Mouse (Mus musculus) forebrain, embryonic 15.5 days (tissue): Measurements from ENCODE around the gene Mill2. TPM values are rescaled to one million over a fixed set of nuclear protein-coding genes. Genes with fewer than 3 reads are reported as not detected.

Experiments
- ATAC-seq: fragments of 200-750 bp; cut with Nextera tagmentation; replicated peaks from 2 replicates; pipeline ENCODE4 v1.8.0; 2017; ENCODE audit warnings: mild to moderate bottlenecking, moderate TSS enrichment, moderate library complexity
- H3K27ac ChIP-seq: fragments of 300-500 bp; sonication (generic); replicated peaks from 2 replicates; pipeline ENCODE4 v1.5.1; 2015; ENCODE audit warnings: mild to moderate bottlenecking, inconsistent platforms
- H3K27me3 ChIP-seq: fragments of 300-500 bp; sonication (generic); 2 replicates; pipeline ENCODE4 v1.6.1; 2015; ENCODE audit warnings: inconsistent platforms
- H3K36me3 ChIP-seq: fragments of 300-500 bp; sonication (generic); 2 replicates; pipeline ENCODE4 v1.6.1; 2015; ENCODE audit warnings: mild to moderate bottlenecking, inconsistent platforms
- H3K4me1 ChIP-seq: fragments of 300-500 bp; sonication (generic); 2 replicates; pipeline ENCODE4 v1.6.1; 2015; ENCODE audit warnings: inconsistent platforms
- H3K4me2 ChIP-seq: fragments of 300-500 bp; sonication (generic); replicated peaks from 2 replicates; pipeline ENCODE4 v1.6.1; 2015; ENCODE audit warnings: mild to moderate bottlenecking, inconsistent platforms
- H3K4me3 ChIP-seq: fragments of 300-500 bp; sonication (generic); 2 replicates; pipeline ENCODE4 v1.5.1; 2015; ENCODE audit warnings: mild to moderate bottlenecking, inconsistent platforms
- H3K9ac ChIP-seq: fragments of 300-500 bp; sonication (generic); replicated peaks from 2 replicates; pipeline ENCODE4 v1.6.1; 2015; ENCODE audit warnings: mild to moderate bottlenecking, inconsistent platforms
- H3K9me3 ChIP-seq: fragments of 300-500 bp; sonication (generic); 2 replicates; pipeline ENCODE4 v1.6.1; 2016; ENCODE audit warnings: inconsistent platforms
- WGBS: fragments of 180-500 bp; shearing (Covaris S2); methylation state at CpG from one replicate; pipeline ENCODE4 v1.1.7; 2015; ENCODE audit warnings: mixed read lengths; 5-methylcytosine and 5-hydroxymethylcytosine counted together
- polyA plus RNA-seq: library from polyadenylated mRNA; unstranded; fragments of >200 nt; fragmentation: Nextera tagmentation; extraction: Ambion mirVana; gene quantifications from 2 replicates; pipeline ENCODE4 v1.2.1, GENCODE M21; 2015

The Mill2 gene
- polyA plus RNA-seq, 1 experiment from 2014 or later = 0.13 TPM

- no peak for ATAC-seq
- H3K9ac ChIP-seq = no peak overlapping the region
- H3K36me3 ChIP-seq = no peaks in the 10 kb centered on the region
- no peak overlapping the region for H3K4me2 ChIP-seq
- WGBS = 73% methylated on average over 9 of the region's 9 CpGs
- H3K27me3 ChIP-seq = no peaks in the 10 kb centered on the region
- no peaks in the 10 kb centered on the region for H3K9me3 ChIP-seq
- H3K4me1 ChIP-seq = no peaks in the 10 kb centered on the region
- H3K27ac ChIP-seq = no peak overlapping the region
- H3K4me3 ChIP-seq = no peak overlapping the region
Observed at GRCm38 (mm10) chr7:18883991-18884744, 44.4 kb downstream of the Mill2 start.

GRCm38 (mm10) chr7:18884745-18885422, 45.1 kb downstream of the Mill2 start:
- H3K9ac ChIP-seq = no peak overlapping the region
- WGBS = 66% methylated on average over 13 of the region's 13 CpGs

DNA sequence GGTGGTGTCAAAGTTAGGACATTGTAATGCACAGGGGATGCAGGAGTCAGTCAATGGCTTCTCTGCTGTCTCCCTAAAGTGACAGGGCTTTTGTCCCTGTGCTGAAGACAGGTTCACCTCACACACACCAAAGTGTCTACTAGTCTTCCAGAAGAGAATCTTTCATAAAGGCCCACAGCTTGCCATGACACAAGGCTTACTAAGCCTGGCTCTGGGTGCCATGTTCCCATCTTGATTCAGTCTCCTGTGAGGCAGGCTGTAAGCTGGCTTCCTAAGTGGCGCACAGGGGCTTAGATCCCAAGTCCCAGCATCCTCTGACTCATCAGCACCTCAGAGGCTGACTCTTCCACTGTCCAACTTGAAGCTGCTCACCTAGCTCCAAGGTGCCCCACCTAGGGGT, 47.2 kb downstream of the Mill2 start:
- WGBS = 95% methylated on average over 1 of the region's 1 CpGs
- no peaks in the 10 kb centered on the region for H3K36me3 ChIP-seq
- no peak for ATAC-seq
- no peak overlapping the region for H3K4me3 ChIP-seq
- H3K4me2 ChIP-seq = no peak overlapping the region
- H3K27me3 ChIP-seq = no peaks in the 10 kb centered on the region
- no peak overlapping the region for H3K9ac ChIP-seq
- H3K4me1 ChIP-seq = no peaks in the 10 kb centered on the region
- H3K27ac ChIP-seq = no peak overlapping the region
- no peaks in the 10 kb centered on the region for H3K9me3 ChIP-seq

More at GRCm38 (mm10) chr7:18884745-18885422, 45.1 kb downstream of the Mill2 start:
- no peaks in the 10 kb centered on the region for H3K36me3 ChIP-seq
- no peak overlapping the region for H3K27ac ChIP-seq
- H3K27me3 ChIP-seq = no peaks in the 10 kb centered on the region
- ATAC-seq = no peak
- H3K4me3 ChIP-seq = no peak overlapping the region
- no peak overlapping the region for H3K4me2 ChIP-seq
- no peaks in the 10 kb centered on the region for H3K9me3 ChIP-seq
- H3K4me1 ChIP-seq = no peaks in the 10 kb centered on the region

- no peak for ATAC-seq
- WGBS = 92% methylated on average over 8 of the region's 8 CpGs
- H3K4me1 ChIP-seq = peaks cover 20% of the 10 kb centered on the region
- H3K27me3 ChIP-seq = 0 out of 2 replicates have a peak, but pooled peaks cover 5% of the 10 kb centered on the region
- H3K4me2 ChIP-seq = no peak overlapping the region
- H3K4me3 ChIP-seq = no peak overlapping the region
- no peak overlapping the region for H3K9ac ChIP-seq
- no peak overlapping the region for H3K27ac ChIP-seq
- H3K36me3 ChIP-seq = no peaks in the 10 kb centered on the region
- H3K9me3 ChIP-seq = no peaks in the 10 kb centered on the region
Observed at GRCm38 (mm10) chr7:18890848-18891247, 51.1 kb downstream of the Mill2 start.

DNA sequence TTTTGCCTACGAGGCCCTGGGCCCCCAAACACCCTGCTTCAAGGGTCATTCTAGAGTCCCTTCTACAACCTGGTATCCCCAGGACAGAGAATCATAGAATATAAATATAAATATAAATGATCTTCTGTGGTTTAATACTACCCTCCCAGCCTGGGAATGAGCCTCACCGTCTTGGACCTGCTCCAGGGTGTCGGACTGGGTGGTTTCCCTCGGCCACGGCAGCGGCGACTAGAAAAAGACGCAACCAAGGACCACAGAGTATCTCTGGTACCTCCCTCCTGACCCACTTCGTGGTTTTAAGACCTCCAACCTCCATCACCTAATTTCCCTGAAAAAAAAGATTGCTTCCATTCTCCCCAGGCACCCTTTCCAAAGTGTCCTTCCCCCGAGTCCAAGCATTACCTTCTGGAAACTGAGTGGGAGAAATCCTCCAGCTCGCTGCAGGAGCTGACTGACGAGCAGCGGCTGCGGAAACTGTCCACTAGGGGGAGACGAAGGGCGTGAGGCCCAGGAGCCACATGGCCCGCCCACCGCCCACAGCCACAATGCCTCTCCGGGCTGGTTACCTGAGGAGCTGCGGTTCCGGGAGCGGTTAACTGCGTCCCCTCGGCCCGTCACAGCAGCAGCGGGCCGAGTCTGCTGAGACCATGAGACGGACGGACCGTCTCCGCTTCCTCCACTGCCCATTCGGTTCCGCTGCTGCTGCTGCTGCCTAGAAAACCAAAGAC, 52.3 kb downstream of the Mill2 start:
- Histone ChIP-seq H3K27ac (no peak overlapping the region), H3K4me3 (peak overlapping the region; percentile 50)
- peak; percentile 74 for ATAC-seq

DNA sequence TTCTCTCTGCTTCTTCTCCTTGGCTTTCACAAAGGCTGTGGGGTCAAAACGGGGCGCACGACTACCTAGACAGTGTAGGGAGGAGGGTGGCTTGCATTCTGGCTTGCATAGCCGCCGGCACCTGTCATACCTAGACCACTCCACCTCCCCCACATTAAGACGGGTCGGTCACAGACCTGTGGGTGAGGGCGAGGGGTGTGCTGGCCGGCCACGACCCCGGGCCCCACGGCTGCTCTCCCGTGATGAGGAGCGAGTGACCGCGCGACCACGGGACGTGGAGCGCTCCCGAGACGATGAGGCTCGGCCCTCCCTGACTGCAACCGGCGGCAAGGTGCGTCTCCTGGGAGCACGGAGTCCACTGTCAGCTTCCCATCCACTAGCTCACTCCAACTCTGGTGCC, 53.2 kb downstream of the Mill2 start:
- peak; percentile 35 for ATAC-seq
- peaks cover 20% of the 10 kb centered on the region for H3K4me1 ChIP-seq
- WGBS = 29% methylated on average over 27 of the region's 27 CpGs
- no peaks in the 10 kb centered on the region for H3K9me3 ChIP-seq
- peak overlapping the region; percentile 74 for H3K4me2 ChIP-seq
- H3K9ac ChIP-seq = peak overlapping the region; percentile 62
- H3K36me3 ChIP-seq = no peaks in the 10 kb centered on the region
- H3K4me3 ChIP-seq = peak overlapping the region; percentile 50
- 0 out of 2 replicates have a peak, but pooled peaks cover 5% of the 10 kb centered on the region for H3K27me3 ChIP-seq
- no peak overlapping the region for H3K27ac ChIP-seq

More for the DNA sequence above, 52.3 kb downstream of the Mill2 start:
- H3K9me3 ChIP-seq = no peaks in the 10 kb centered on the region
- H3K4me2 ChIP-seq = peak overlapping the region; percentile 74
- H3K36me3 ChIP-seq = no peaks in the 10 kb centered on the region
- 0 out of 2 replicates have a peak, but pooled peaks cover 5% of the 10 kb centered on the region for H3K27me3 ChIP-seq
- 20% methylated on average over 33 of the region's 33 CpGs for WGBS
- peaks cover 20% of the 10 kb centered on the region for H3K4me1 ChIP-seq
- peak overlapping the region; percentile 62 for H3K9ac ChIP-seq

GRCm38 (mm10) chr7:18893651-18894430, 54.1 kb downstream of the Mill2 start:
- Histone ChIP-seq H3K4me2 (peak overlapping the region; percentile 74), H3K4me3 (peak overlapping the region; percentile 50), H3K27ac (no peak overlapping the region), H3K27me3 (0 out of 2 replicates have a peak, but pooled peaks cover 5% of the 10 kb centered on the region), H3K9ac (peak overlapping the region; percentile 53), H3K36me3 (no peaks in the 10 kb centered on the region; the same call in 1 of the 2 replicates), H3K9me3 (no peaks in the 10 kb centered on the region), H3K4me1 (peaks cover 20% of the 10 kb centered on the region)
- ATAC-seq = peak; percentile 39; the same call in 1 of the 2 replicates
- 1% methylated on average over 38 of the region's 41 CpGs for WGBS

GRCm38 (mm10) chr7:18896536-18896935, 56.8 kb downstream of the Mill2 start:
- peaks cover 20% of the 10 kb centered on the region for H3K4me1 ChIP-seq
- 27% methylated on average over 5 of the region's 5 CpGs for WGBS
- H3K36me3 ChIP-seq = no peaks in the 10 kb centered on the region; the same call in 1 of the 2 replicates

GRCm38 (mm10) chr7:18900513-18900912, 60.7 kb downstream of the Mill2 start:
- Histone ChIP-seq H3K9me3 (no peaks in the 10 kb centered on the region), H3K9ac (no peak overlapping the region), H3K4me1 (no peaks in the 10 kb centered on the region), H3K36me3 (no peaks in the 10 kb centered on the region; the same call in 1 of the 2 replicates), H3K4me3 (no peak overlapping the region), H3K27me3 (no peaks in the 10 kb centered on the region), H3K4me2 (no peak overlapping the region), H3K27ac (no peak overlapping the region)
- 83% methylated on average over 2 of the region's 2 CpGs for WGBS
- ATAC-seq = no peak

More at GRCm38 (mm10) chr7:18896536-18896935, 56.8 kb downstream of the Mill2 start:
- H3K4me3 ChIP-seq = no peak overlapping the region
- H3K4me2 ChIP-seq = no peak overlapping the region
- 0 out of 2 replicates have a peak, but pooled peaks cover 5% of the 10 kb centered on the region for H3K27me3 ChIP-seq
- H3K9me3 ChIP-seq = no peaks in the 10 kb centered on the region
- no peak overlapping the region for H3K27ac ChIP-seq
- H3K9ac ChIP-seq = no peak overlapping the region
- no peak for ATAC-seq

GRCm38 (mm10) chr7:18902486-18902885, 62.7 kb downstream of the Mill2 start:
- Histone ChIP-seq H3K9ac (no peak overlapping the region), H3K4me1 (no peaks in the 10 kb centered on the region), H3K27me3 (no peaks in the 10 kb centered on the region), H3K4me2 (no peak overlapping the region), H3K27ac (no peak overlapping the region), H3K9me3 (no peaks in the 10 kb centered on the region), H3K4me3 (no peak overlapping the region), H3K36me3 (no peaks in the 10 kb centered on the region; the same call in none of the 2 replicates)
- no peak for ATAC-seq
- 78% methylated on average over 3 of the region's 3 CpGs for WGBS

GRCm38 (mm10) chr7:18904971-18905370, 65.2 kb downstream of the Mill2 start:
- Histone ChIP-seq H3K27ac (no peak overlapping the region), H3K36me3 (no peaks in the 10 kb centered on the region; the same call in 1 of the 2 replicates)
- no peak for ATAC-seq

More at GRCm38 (mm10) chr7:18904971-18905370, 65.2 kb downstream of the Mill2 start:
- H3K4me3 ChIP-seq = no peak overlapping the region
- H3K4me1 ChIP-seq = peaks cover 13% of the 10 kb centered on the region
- no peak overlapping the region for H3K9ac ChIP-seq
- H3K4me2 ChIP-seq = no peak overlapping the region
- no peaks in the 10 kb centered on the region for H3K27me3 ChIP-seq
- 77% methylated on average over 3 of the region's 3 CpGs for WGBS
- H3K9me3 ChIP-seq = no peaks in the 10 kb centered on the region
